Mouse (Mus musculus) MN1 (cell line): ENCODE results near the gene Gm10681.
"Not testable (repeated sequence)": the region's sequence is repeated elsewhere in the genome, so short reads cannot be mapped to it uniquely, and the experiment has no call there.

Experiments used
- DNase-seq: peaks from one replicate; pipeline ENCODE4 v3.0.0-alpha.2; 2016; ENCODE audit warnings: low spot score

Gm10681 gene

GRCm38 (mm10) chr3:98588707-98589106 lies at the start of gene Gm10681:
TSS of gene Gm10681 (minus strand) at chr3:98588807.
- DNase-seq, result no peak

- no peak for DNase-seq
These were observed 46.5 kb upstream of the Gm10681 start for GRCm38 (mm10) chr3:98635145-98635544.

- no peak for DNase-seq
These were observed 41.5 kb upstream of the Gm10681 start, which contains the start of gene Hsd3b5 for GRCm38 (mm10) chr3:98630152-98630551. TSS of gene Hsd3b5 (minus strand) at chr3:98630252.

GRCm38 (mm10) chr3:98629633-98630032 lies 41.0 kb upstream of the Gm10681 start:
- no peak for DNase-seq

DNA sequence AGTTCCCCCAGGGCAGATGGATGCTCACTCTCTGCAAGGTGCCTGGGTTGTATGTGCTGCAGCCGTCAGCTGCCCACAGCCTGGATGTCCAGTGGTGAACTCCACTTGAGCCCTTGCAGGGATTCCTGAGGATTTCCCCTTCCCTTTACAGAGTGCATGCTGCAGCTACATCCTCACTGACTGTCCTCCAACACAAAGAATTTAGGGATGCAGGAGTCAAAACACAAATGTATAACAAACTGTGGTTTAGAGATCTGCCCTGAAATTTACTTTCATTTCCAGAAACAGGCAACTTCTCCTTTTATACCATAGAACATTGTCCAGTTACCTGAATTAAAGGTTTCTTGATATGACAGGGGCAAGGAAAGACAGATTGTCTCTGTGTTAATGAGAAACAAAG lies 28.2 kb upstream of the Gm10681 start:
- not testable (repeated sequence) for DNase-seq

GRCm38 (mm10) chr3:98616244-98616643 lies 27.6 kb upstream of the Gm10681 start:
- DNase-seq, result not testable (repeated sequence)

DNA sequence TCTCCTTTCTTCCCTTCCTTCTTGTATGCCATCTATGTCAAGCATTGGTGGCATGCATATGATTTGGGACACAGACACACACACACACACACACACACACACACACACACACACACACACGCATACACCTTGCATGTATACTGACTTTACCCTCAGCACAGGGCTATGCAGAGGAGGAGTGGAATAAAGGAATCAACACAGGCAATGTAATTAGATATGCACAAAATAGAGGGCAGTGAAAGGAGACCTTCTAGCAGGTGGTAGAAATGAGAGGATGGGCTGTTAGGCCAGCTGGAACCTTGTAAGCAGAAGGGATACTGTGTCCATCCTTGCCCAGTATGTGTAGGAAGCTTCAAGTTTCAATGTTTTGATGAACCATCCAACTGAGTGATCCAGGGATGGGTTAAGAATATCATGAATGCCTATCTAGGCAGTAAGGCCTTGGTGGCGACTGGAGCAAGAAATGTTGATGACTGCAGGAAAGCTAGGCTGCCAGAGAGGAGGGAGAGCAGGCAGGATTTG lies 25.9 kb upstream of the Gm10681 start:
- not testable (repeated sequence) for DNase-seq

DNA sequence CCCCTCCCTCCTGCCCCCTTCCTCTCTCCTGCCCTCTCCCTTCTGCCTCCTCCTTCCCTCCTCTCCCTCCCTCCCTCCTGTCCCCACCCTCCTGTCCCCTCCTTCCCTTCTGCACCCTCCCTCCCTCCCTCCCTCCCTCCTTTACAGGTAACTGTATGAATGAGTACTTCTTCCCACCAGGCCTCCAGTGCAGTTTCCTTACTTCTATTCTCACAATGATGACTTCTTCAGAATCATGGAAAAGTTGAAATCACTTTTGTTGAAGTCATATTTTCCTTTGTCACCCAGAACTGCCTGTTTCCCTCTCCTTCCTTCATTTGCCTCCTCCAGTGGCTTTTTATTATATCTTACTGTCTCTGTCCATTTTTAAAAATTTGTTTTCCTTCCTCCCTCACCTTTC lies 25.4 kb upstream of the Gm10681 start:
- DNase-seq, result no peak

GRCm38 (mm10) chr3:98613540-98613939 lies 24.9 kb upstream of the Gm10681 start:
- DNase-seq, result not testable (repeated sequence)

GRCm38 (mm10) chr3:98587721-98588120 lies 886 bp downstream of the Gm10681 start:
- DNase-seq, result no peak

GRCm38 (mm10) chr3:98582622-98583021 lies 6.0 kb downstream of the Gm10681 start:
- not testable (repeated sequence) for DNase-seq

- DNase-seq, result not testable (repeated sequence)
These were observed 6.4 kb downstream of the Gm10681 start for GRCm38 (mm10) chr3:98582202-98582601.

DNA sequence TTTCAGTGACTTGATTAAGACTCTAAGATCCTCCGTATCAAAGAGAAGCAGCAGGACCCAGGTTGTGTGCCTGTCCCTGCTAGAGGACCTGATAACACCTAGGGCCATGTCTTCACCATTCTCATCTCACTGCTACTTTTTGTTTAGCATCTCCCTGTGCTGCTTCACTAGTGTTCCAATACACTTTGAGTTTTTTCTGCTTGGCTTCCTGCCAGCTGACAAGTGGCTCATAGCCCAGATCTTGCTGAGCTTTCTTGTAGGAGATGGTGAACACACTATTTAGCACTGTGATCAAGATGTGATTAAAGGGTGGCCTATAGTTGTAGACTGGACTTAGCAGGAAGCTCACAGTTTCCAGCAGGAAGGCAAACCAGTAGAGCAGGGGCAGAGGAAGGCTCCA lies 7.6 kb downstream of the Gm10681 start:
- DNase-seq, result not testable (repeated sequence)

GRCm38 (mm10) chr3:98567717-98568116 lies 20.9 kb downstream of the Gm10681 start:
- DNase-seq, result not testable (repeated sequence)

DNA sequence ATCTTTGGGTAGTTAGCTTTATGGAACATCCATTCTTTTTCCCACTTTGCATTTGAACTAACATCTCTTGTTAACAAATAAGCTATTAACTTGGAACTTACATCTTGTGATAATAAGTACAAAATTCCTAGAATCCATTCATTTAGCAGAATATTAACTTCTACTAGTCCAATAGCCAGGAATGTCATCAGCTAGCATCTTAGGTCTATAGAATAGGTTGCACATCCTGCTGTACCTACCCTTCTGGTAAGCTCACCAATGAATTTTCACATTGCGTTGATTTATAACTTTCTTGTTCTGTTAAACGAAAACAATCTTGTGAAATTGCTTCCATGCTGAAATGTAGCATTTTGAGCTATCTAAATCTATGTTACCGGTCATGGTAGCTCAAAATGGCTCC lies 23.7 kb downstream of the Gm10681 start:
- not testable (repeated sequence) for DNase-seq

DNA sequence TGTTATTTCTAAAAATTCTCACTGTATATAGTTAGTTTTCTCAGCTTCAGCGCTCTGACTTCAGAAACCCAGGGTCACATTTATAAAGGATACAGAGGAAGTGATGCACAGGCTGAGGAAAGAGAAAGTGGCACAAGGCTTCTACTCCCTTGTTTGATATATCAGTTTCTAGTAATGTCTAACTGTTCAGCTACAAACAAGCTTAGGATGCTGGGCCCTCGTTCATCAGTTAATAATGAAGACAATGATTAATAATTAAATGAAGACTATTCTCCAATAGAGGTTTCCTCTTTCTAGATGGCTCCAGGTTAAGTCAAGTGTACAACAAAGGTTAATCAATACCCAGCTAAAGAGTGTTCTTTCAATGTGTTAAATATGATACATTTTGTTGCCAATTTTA lies 24.8 kb downstream of the Gm10681 start:
- DNase-seq, result not testable (repeated sequence)

- DNase-seq, result not testable (repeated sequence)
These were observed 27.9 kb downstream of the Gm10681 start for GRCm38 (mm10) chr3:98560711-98561110.

DNA sequence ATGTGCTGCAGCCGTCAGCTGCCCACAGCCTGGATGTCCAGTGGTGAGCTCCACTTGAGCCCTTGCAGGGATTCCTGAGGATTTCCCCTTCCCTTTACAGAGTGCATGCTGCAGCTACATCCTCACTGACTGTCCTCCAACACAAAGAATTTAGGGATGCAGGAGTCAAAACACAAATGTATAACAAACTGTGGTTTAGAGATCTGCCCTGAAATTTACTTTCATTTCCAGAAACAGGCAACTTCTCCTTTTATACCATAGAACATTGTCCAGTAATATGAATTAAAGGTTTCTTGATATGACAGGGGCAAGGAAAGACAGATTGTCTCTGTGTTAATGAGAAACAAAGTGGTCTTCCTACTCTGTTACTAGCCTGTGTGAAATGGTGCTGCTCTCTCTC lies 37.8 kb downstream of the Gm10681 start:
- DNase-seq, result not testable (repeated sequence)

GRCm38 (mm10) chr3:98550215-98550614 lies 38.4 kb downstream of the Gm10681 start:
- not testable (repeated sequence) for DNase-seq

DNA sequence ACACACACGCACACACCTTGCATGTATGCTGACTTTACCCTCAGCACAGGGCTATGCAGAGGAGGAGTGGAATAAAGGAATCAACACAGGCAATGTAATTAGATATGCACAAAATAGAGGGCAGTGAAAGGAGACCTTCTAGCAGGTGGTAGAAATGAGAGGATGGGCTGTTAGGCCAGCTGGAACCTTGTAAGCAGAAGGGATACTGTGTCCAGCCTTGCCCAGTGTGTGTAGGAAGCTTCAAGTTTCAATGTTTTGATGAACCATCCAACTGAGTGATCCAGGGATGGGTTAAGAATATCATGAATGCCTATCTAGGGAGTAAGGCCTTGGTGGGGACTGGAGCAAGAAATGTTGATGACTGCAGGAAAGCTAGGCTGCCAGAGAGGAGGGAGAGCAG lies 40.1 kb downstream of the Gm10681 start:
- DNase-seq, result not testable (repeated sequence)

GRCm38 (mm10) chr3:98547641-98548040 lies 41.0 kb downstream of the Gm10681 start:
- not testable (repeated sequence) for DNase-seq

- DNase-seq, result not testable (repeated sequence)
These were observed 63.6 kb downstream of the Gm10681 start for GRCm38 (mm10) chr3:98524978-98525377.

GRCm38 (mm10) chr3:98524552-98524951 lies 64.1 kb downstream of the Gm10681 start:
- DNase-seq, result not testable (repeated sequence)

DNA sequence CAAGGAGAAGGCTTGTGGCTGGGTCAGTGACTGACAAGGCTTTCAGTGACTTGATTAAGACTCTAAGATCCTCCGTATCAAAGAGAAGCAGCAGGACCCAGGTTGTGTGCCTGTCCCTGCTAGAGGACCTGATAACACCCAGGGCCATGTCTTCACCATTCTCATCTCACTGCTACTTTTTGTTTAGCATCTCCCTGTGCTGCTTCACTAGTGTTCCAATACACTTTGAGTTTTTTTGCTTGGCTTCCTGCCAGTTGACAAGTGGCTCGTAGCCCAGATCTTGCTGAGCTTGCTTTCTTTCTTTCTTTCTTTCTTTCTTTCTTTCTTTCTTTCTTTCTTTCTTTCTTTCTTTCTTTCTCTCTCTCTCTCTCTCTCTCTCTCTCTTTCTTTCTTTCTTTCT lies 65.8 kb downstream of the Gm10681 start:
- not testable (repeated sequence) for DNase-seq
